Comparison of ENCODE assay signal across 15 mouse cellular contexts in genomic region chr8:105453296-105453695, GRCm38 (mm10). TPM values are rescaled to one million over a fixed set of nuclear protein-coding genes. Genes with fewer than 3 reads are reported as not detected.
A peak's percentile ranks its signal among the peaks of the same experiment; 100 is the strongest.
DNase-seq lines count a peak whose midpoint lies in the region; ATAC-seq and TF ChIP-seq lines count a peak whose summit lies in the region.
"Had no signal": no experiment of that assay in that cellular context is flagged by ENCODE, and none has a peak within 500 bp of the region (broad histone marks: within the 10 kb centered on the region; RNA-seq: fewer than 3 reads in every experiment).

No protein-coding gene starts in this region.

- H3K27me3 ChIP-seq in forebrain, postnatal 0 days (ENCODE audit: insufficient read depth, low read length): no peaks in the 10 kb centered on the region
- H3K27me3 ChIP-seq in forebrain, embryonic 13.5 days: no peaks in the 10 kb centered on the region
- H3K27me3 ChIP-seq in MEL (ENCODE audit: control insufficient read depth in 1 of 2, insufficient read depth in 2 of 2, low read length in 2 of 2): peaks cover 0 to 9% of the 10 kb centered on the region in 2 experiments
- H3K27me3 ChIP-seq in megakaryocyte, embryonic 14.5 days (replicated peaks): peaks cover 32% of the 10 kb centered on the region
- H3K27me3 ChIP-seq in forebrain, embryonic 15.5 days: no peaks in the 10 kb centered on the region
- H3K27me3 ChIP-seq: limb, embryonic 13.5 days had no signal

- TF ChIP-seq CTCF in forebrain, postnatal 0 days (IDR thresholded peaks at IDR 0.05; ENCODE audit: low read depth): peak; percentile 32
- TF ChIP-seq CTCF in layer of hippocampus, adult 2 months (conservative IDR thresholded peaks at IDR 0.05): peak; percentile 71
- peak in 2 of 3 experiments; percentile 33 to 66; a peak in 4 of 6 replicates for TF ChIP-seq CTCF in MEL (IDR thresholded peaks at IDR 0.05 in 2 of 3, conservative IDR thresholded peaks at IDR 0.05 in 1 of 3; ENCODE audit: control insufficient read depth in 1 of 3, insufficient read depth in 1 of 3, low read depth in 2 of 3, low read length in 3 of 3, poor library complexity in 1 of 3, severe bottlenecking in 1 of 3)

- ATAC-seq in forebrain, postnatal 0 days: no peak
- ATAC-seq in forebrain, embryonic 13.5 days: no peak
- no peak for ATAC-seq in forebrain, embryonic 15.5 days (replicated peaks)
- ATAC-seq: intestine, embryonic 16.5 days had no signal

- TF ChIP-seq POLR2A in MEL (IDR thresholded peaks at IDR 0.05; ENCODE audit: control insufficient read depth in 1 of 2, insufficient read depth in 1 of 2, low read depth in 1 of 2, low read length in 2 of 2, poor library complexity in 1 of 2): no peak

- H3K9ac ChIP-seq in forebrain, postnatal 0 days: no peak overlapping the region
- no peak overlapping the region for H3K9ac ChIP-seq in forebrain, embryonic 13.5 days
- H3K9ac ChIP-seq in MEL (ENCODE audit: control insufficient read depth, low read depth, low read length, poor library complexity, severe bottlenecking): no peak overlapping the region
- no peak overlapping the region for H3K9ac ChIP-seq in forebrain, embryonic 15.5 days (replicated peaks)
- H3K9ac ChIP-seq: heart, embryonic 12.5 days; limb, embryonic 13.5 days had no signal

- no peak overlapping the region for H3K27ac ChIP-seq in forebrain, postnatal 0 days (ENCODE audit: low read depth, low read length)
- H3K27ac ChIP-seq in forebrain, embryonic 13.5 days: no peak overlapping the region
- H3K27ac ChIP-seq in layer of hippocampus, adult 2 months: no peak overlapping the region
- H3K27ac ChIP-seq in MEL (ENCODE audit: control insufficient read depth, low read depth, low read length): no peak overlapping the region
- H3K27ac ChIP-seq in forebrain, embryonic 15.5 days (replicated peaks): no peak overlapping the region
- H3K27ac ChIP-seq: limb, embryonic 13.5 days had no signal

- H3K4me1 ChIP-seq in forebrain, postnatal 0 days (ENCODE audit: insufficient read depth): no peaks in the 10 kb centered on the region
- H3K4me1 ChIP-seq in forebrain, embryonic 13.5 days: peaks cover 12% of the 10 kb centered on the region; the same call in 1 of the 2 replicates
- H3K4me1 ChIP-seq in MEL (ENCODE audit: control insufficient read depth in 1 of 2, insufficient read depth in 2 of 2, low read length in 2 of 2): peaks cover 7 to 18% of the 10 kb centered on the region in 2 experiments
- peaks cover 28% of the 10 kb centered on the region for H3K4me1 ChIP-seq in megakaryocyte, embryonic 14.5 days
- H3K4me1 ChIP-seq in forebrain, embryonic 15.5 days: peaks cover 10% of the 10 kb centered on the region
- H3K4me1 ChIP-seq: limb, embryonic 13.5 days had no signal

- no peaks in the 10 kb centered on the region for H3K36me3 ChIP-seq in forebrain, postnatal 0 days (ENCODE audit: insufficient read depth)
- no peaks in the 10 kb centered on the region for H3K36me3 ChIP-seq in forebrain, embryonic 13.5 days (ENCODE audit: poor library complexity, severe bottlenecking)
- peaks cover 0 to 18% of the 10 kb centered on the region in 2 experiments; a peak in 2 of 4 replicates for H3K36me3 ChIP-seq in MEL (ENCODE audit: control insufficient read depth in 1 of 2, insufficient read depth in 2 of 2, low read length in 2 of 2)
- no peaks in the 10 kb centered on the region for H3K36me3 ChIP-seq in megakaryocyte, embryonic 14.5 days (replicated peaks; ENCODE audit: low read length)
- no peaks in the 10 kb centered on the region for H3K36me3 ChIP-seq in forebrain, embryonic 15.5 days
- H3K36me3 ChIP-seq: heart, embryonic 12.5 days; limb, embryonic 13.5 days had no signal

- no peaks in the 10 kb centered on the region for H3K9me3 ChIP-seq in forebrain, postnatal 0 days (ENCODE audit: low read length)
- no peaks in the 10 kb centered on the region for H3K9me3 ChIP-seq in forebrain, embryonic 13.5 days (replicated peaks)
- no peaks in the 10 kb centered on the region for H3K9me3 ChIP-seq in MEL (replicated peaks; ENCODE audit: insufficient read depth, low read length)
- H3K9me3 ChIP-seq in megakaryocyte, embryonic 14.5 days: no peaks in the 10 kb centered on the region
- no peaks in the 10 kb centered on the region for H3K9me3 ChIP-seq in forebrain, embryonic 15.5 days
- H3K9me3 ChIP-seq: heart, embryonic 12.5 days; limb, embryonic 13.5 days had no signal

- no peak for DNase-seq in forebrain, postnatal 0 days
- DNase-seq in layer of hippocampus, adult 2 months (ENCODE audit: low spot score in 2 of 2): no peak
- DNase-seq in layer of hippocampus, postnatal 25 days (ENCODE audit: extremely low spot score in 1 of 2, low spot score in 1 of 2): no peak
- DNase-seq in MEL (ENCODE audit: low read depth, low spot score): peak; percentile 72
- DNase-seq in adrenal gland, adult 18-20 months (ENCODE audit: low spot score in 2 of 2): no peak
- DNase-seq: cerebellum, postnatal 25 days had no signal

- H3K4me2 ChIP-seq in forebrain, postnatal 0 days (ENCODE audit: low read depth): no peak overlapping the region
- no peak overlapping the region for H3K4me2 ChIP-seq in forebrain, embryonic 13.5 days
- no peak overlapping the region for H3K4me2 ChIP-seq in forebrain, embryonic 15.5 days (replicated peaks)
- H3K4me2 ChIP-seq: heart, embryonic 12.5 days; limb, embryonic 13.5 days; midbrain, embryonic 11.5 days had no signal

- no peaks in the 10 kb centered on the region for H3K79me2 ChIP-seq in MEL (ENCODE audit: control insufficient read depth, insufficient read depth, low read length, poor library complexity)

- 81% methylated on average over 5 of the region's 5 CpGs for WGBS in forebrain, postnatal 0 days
- WGBS in forebrain, embryonic 13.5 days: 88% methylated on average over 5 of the region's 5 CpGs
- 80% methylated on average over 5 of the region's 5 CpGs for WGBS in forebrain, embryonic 15.5 days

- no peak overlapping the region for H3K4me3 ChIP-seq in forebrain, postnatal 0 days (ENCODE audit: low read depth, low read length)
- H3K4me3 ChIP-seq in forebrain, embryonic 13.5 days: no peak overlapping the region
- H3K4me3 ChIP-seq in layer of hippocampus, adult 2 months: no peak overlapping the region
- no peak overlapping the region for H3K4me3 ChIP-seq in MEL (ENCODE audit: control insufficient read depth in 1 of 2, insufficient read depth in 1 of 2, low read depth in 2 of 2, low read length in 2 of 2)
- H3K4me3 ChIP-seq in megakaryocyte, embryonic 14.5 days (replicated peaks): peak overlapping the region; percentile 9
- H3K4me3 ChIP-seq in forebrain, embryonic 15.5 days: no peak overlapping the region
- H3K4me3 ChIP-seq: heart, embryonic 12.5 days; limb, embryonic 13.5 days had no signal

- no peak; a peak in 1 of 4 replicates for TF ChIP-seq EP300 in MEL (IDR thresholded peaks at IDR 0.05; ENCODE audit: low read depth in 1 of 2, low read length in 2 of 2)

- TF ChIP-seq RAD21 in MEL (IDR thresholded peaks at IDR 0.05; ENCODE audit: low read depth, low read length): peak; percentile 60

RNA-seq across cellular contexts. Expression of gene Tppp3, which starts 18.0 kb away (rescaled TPM):
- 66.6 and 80.6 TPM in 2 replicates for total RNA-seq in forebrain, postnatal 0 days (2014; rRNA removed)
- polyA plus RNA-seq in forebrain, postnatal 0 days (2015; fragmentation: Nextera tagmentation; extraction: Ambion mirVana): 74.6 and 106 TPM in 2 replicates
- 34.6 and 40.4 TPM in 2 replicates for polyA plus RNA-seq in forebrain, embryonic 13.5 days (2015; fragmentation: Nextera tagmentation; extraction: Ambion mirVana)
- total RNA-seq in layer of hippocampus, adult 2 months (2021): 10 to 100 TPM; 36.5 to 36.8 TPM
- total RNA-seq in layer of hippocampus, postnatal 25 days (2021): 10 to 100 TPM; 26.7 to 33.7 TPM
- 0.42 and 0.81 TPM in 2 replicates for total RNA-seq in MEL (2012; rRNA removed)
- polyA plus RNA-seq in MEL (2012; ENCODE audit: insufficient read depth in 1 of 2, insufficient read length in 2 of 2, low read depth in 1 of 2, low replicate concordance in 2 of 2, missing spikeins in 1 of 2): 1 to 10 TPM in 1 of 2 experiments, not detected in 1; 1.7 TPM
- polyA plus RNA-seq in megakaryocyte, embryonic 14.5 days (2012; ENCODE audit: insufficient read depth, low replicate concordance): 2.5 and 3.3 TPM in 2 replicates
- 10 to 100 TPM; 24.0 to 43.0 TPM for total RNA-seq in adrenal gland, adult 18-20 months (2021)
- polyA plus RNA-seq in forebrain, embryonic 15.5 days (2015; fragmentation: Nextera tagmentation; extraction: Ambion mirVana): 35.1 and 54.8 TPM in 2 replicates

RNA-seq across cellular contexts. Expression of gene Lrrc36, which starts 39.9 kb away (rescaled TPM):
- total RNA-seq in forebrain, postnatal 0 days (2014; rRNA removed): 1.7 and 1.8 TPM in 2 replicates
- 0.40 and 1.1 TPM in 2 replicates for polyA plus RNA-seq in forebrain, postnatal 0 days (2015; fragmentation: Nextera tagmentation; extraction: Ambion mirVana)
- 0.44 and 0.98 TPM in 2 replicates for polyA plus RNA-seq in forebrain, embryonic 13.5 days (2015; fragmentation: Nextera tagmentation; extraction: Ambion mirVana)
- total RNA-seq in layer of hippocampus, adult 2 months (2021): under 1 TPM; 0.42 to 0.84 TPM
- total RNA-seq in layer of hippocampus, postnatal 25 days (2021): under 1 TPM; 0.34 to 0.59 TPM
- not detected in 2 replicates for total RNA-seq in MEL (2012; rRNA removed)
- under 1 TPM in 1 of 2 experiments, not detected in 1; 0.06 TPM for polyA plus RNA-seq in MEL (2012; ENCODE audit: insufficient read depth in 1 of 2, insufficient read length in 2 of 2, low read depth in 1 of 2, low replicate concordance in 2 of 2, missing spikeins in 1 of 2)
- not detected in 2 replicates for polyA plus RNA-seq in megakaryocyte, embryonic 14.5 days (2012; ENCODE audit: insufficient read depth, low replicate concordance)
- total RNA-seq in adrenal gland, adult 18-20 months (2021): 1 to 10 TPM; 3.3 to 4.5 TPM
- 0.52 and 0.88 TPM in 2 replicates for polyA plus RNA-seq in forebrain, embryonic 15.5 days (2015; fragmentation: Nextera tagmentation; extraction: Ambion mirVana)

RNA-seq across cellular contexts. Expression of gene Kctd19, which starts 40.0 kb away (rescaled TPM):
- 0.10 and 0.15 TPM in 2 replicates for total RNA-seq in forebrain, postnatal 0 days (2014; rRNA removed)
- 0.16 and 0.19 TPM in 2 replicates for polyA plus RNA-seq in forebrain, postnatal 0 days (2015; fragmentation: Nextera tagmentation; extraction: Ambion mirVana)
- not detected in 2 replicates for polyA plus RNA-seq in forebrain, embryonic 13.5 days (2015; fragmentation: Nextera tagmentation; extraction: Ambion mirVana)
- not detected for total RNA-seq in layer of hippocampus, adult 2 months (2021)
- not detected for total RNA-seq in layer of hippocampus, postnatal 25 days (2021)
- not detected in 2 replicates for total RNA-seq in MEL (2012; rRNA removed)
- not detected for polyA plus RNA-seq in MEL (2012; ENCODE audit: insufficient read depth in 1 of 2, insufficient read length in 2 of 2, low read depth in 1 of 2, low replicate concordance in 2 of 2, missing spikeins in 1 of 2)
- polyA plus RNA-seq in megakaryocyte, embryonic 14.5 days (2012; ENCODE audit: insufficient read depth, low replicate concordance): not detected in 2 replicates
- total RNA-seq in adrenal gland, adult 18-20 months (2021): under 1 TPM in 1 of 2 experiments, not detected in 1; 0.13 TPM
- polyA plus RNA-seq in forebrain, embryonic 15.5 days (2015; fragmentation: Nextera tagmentation; extraction: Ambion mirVana): 0.10 TPM in 1 of 2 replicates, not detected in the other
- total RNA-seq: layer of hippocampus, postnatal 10 days had no signal
- polyA plus RNA-seq: heart, embryonic 12.5 days; intestine, embryonic 16.5 days; limb, embryonic 13.5 days; midbrain, embryonic 11.5 days; neural tube, embryonic 14.5 days had no signal

RNA-seq across cellular contexts. Expression of gene Zdhhc1, which starts 43.4 kb away (rescaled TPM):
- 22.9 and 30.4 TPM in 2 replicates for total RNA-seq in forebrain, postnatal 0 days (2014; rRNA removed)
- 16.2 and 22.7 TPM in 2 replicates for polyA plus RNA-seq in forebrain, postnatal 0 days (2015; fragmentation: Nextera tagmentation; extraction: Ambion mirVana)
- polyA plus RNA-seq in forebrain, embryonic 13.5 days (2015; fragmentation: Nextera tagmentation; extraction: Ambion mirVana): 20.6 and 24.8 TPM in 2 replicates
- total RNA-seq in layer of hippocampus, adult 2 months (2021): 10 to 100 TPM; 36.2 to 38.9 TPM
- total RNA-seq in layer of hippocampus, postnatal 25 days (2021): 10 to 100 TPM; 27.6 to 34.0 TPM
- 4.7 and 4.9 TPM in 2 replicates for total RNA-seq in MEL (2012; rRNA removed)
- 10 to 100 TPM in 1 of 2 experiments, not detected in 1; 11.5 TPM for polyA plus RNA-seq in MEL (2012; ENCODE audit: insufficient read depth in 1 of 2, insufficient read length in 2 of 2, low read depth in 1 of 2, low replicate concordance in 2 of 2, missing spikeins in 1 of 2)
- 5.4 and 9.0 TPM in 2 replicates for polyA plus RNA-seq in megakaryocyte, embryonic 14.5 days (2012; ENCODE audit: insufficient read depth, low replicate concordance)
- total RNA-seq in adrenal gland, adult 18-20 months (2021): 10 to 100 TPM; 18.1 to 18.3 TPM
- polyA plus RNA-seq in forebrain, embryonic 15.5 days (2015; fragmentation: Nextera tagmentation; extraction: Ambion mirVana): 28.8 and 31.3 TPM in 2 replicates

Comparison
In these comparisons a context has a peak if more than half of its experiments do, and no peak if none do; other contexts are left out.
1. RNA of gene Tppp3, which starts 18.0 kb away (total RNA-seq): 66.6 to 80.6 TPM in forebrain, postnatal 0 days, 24.0 to 43.0 TPM in adrenal gland, adult 18-20 months, 36.5 to 36.8 TPM in layer of hippocampus, adult 2 months and 26.7 to 33.7 TPM in layer of hippocampus, postnatal 25 days; 0.42 to 0.81 TPM in MEL; every median in the first group is over 10 times any median in the second.
2. Peak in every context shown above with its lines, with median percentiles within 50 percentile points of each other: CTCF ChIP-seq.